In the genomic region with DNA sequence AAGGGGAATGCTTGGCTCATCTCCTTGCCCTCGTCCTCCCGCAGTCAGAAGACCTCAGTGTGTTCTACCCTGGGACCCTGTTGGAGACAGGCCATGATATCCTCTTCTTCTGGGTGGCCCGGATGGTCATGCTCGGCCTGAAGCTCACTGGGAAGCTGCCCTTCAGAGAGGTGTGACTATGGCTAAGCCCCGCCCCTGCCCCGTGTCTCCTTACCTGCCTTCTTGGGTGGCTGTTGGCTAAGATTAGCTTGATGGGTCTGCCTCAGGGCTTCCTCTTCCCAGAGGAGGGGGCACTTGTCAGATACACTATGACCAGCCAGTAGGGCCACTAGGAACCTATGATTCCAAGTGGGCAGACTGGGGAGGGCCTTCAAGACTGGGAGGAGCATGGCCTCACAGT, we compare ENCODE assay signal across 18 mouse cellular contexts. TPM values are rescaled to one million over a fixed set of nuclear protein-coding genes. Genes with fewer than 3 reads are reported as not detected.
"Had no signal": no experiment of that assay in that cellular context is flagged by ENCODE, and none has a peak within 500 bp of the region (broad histone marks: within the 10 kb centered on the region; RNA-seq: fewer than 3 reads in every experiment).

No protein-coding gene starts in this region.

- H3K4me1 ChIP-seq: midbrain, embryonic 12.5 days had no signal

- H3K27me3 ChIP-seq: kidney, embryonic 15.5 days; liver, embryonic 13.5 days; midbrain, embryonic 12.5 days; midbrain, embryonic 15.5 days; neural tube, embryonic 12.5 days; neural tube, embryonic 15.5 days; stomach, embryonic 15.5 days had no signal

- H3K9me3 ChIP-seq: kidney, embryonic 15.5 days; liver, embryonic 13.5 days; midbrain, embryonic 12.5 days; midbrain, embryonic 15.5 days; neural tube, embryonic 12.5 days; neural tube, embryonic 15.5 days; stomach, embryonic 15.5 days had no signal

- H3K27ac ChIP-seq: kidney, embryonic 15.5 days; layer of hippocampus, adult 2 months; liver, embryonic 13.5 days; macrophage; midbrain, embryonic 12.5 days; midbrain, embryonic 15.5 days; neural tube, embryonic 12.5 days; neural tube, embryonic 15.5 days; stomach, embryonic 15.5 days had no signal

- H3K4me3 ChIP-seq: kidney, embryonic 15.5 days; layer of hippocampus, adult 2 months; liver, embryonic 13.5 days; midbrain, embryonic 12.5 days; midbrain, embryonic 15.5 days; neural tube, embryonic 12.5 days; neural tube, embryonic 15.5 days; stomach, embryonic 15.5 days had no signal

- DNase-seq: kidney, adult 8-10 months; kidney, postnatal 14 days; layer of hippocampus, adult 9-11 months; liver, embryonic 13.5 days; lung, embryonic 14.5 days; right cerebral cortex, adult 18-20 months; right cerebral cortex, postnatal 14 days; spleen, adult 18-20 months; thymus, postnatal 25 days had no signal

RNA-seq across cellular contexts. Expression of a gene that starts 14.6 kb away (rescaled TPM):
- total RNA-seq: left cerebral cortex, adult 18-20 months had no signal
- polyA plus RNA-seq: macrophage had no signal
